Mouse (Mus musculus) embryonic facial prominence, embryonic 12.5 days (tissue): ENCODE measurements around the gene 4930522H14Rik. TPM values are rescaled to one million over a fixed set of nuclear protein-coding genes. Genes with fewer than 3 reads are reported as not detected.

ENCODE experiments used
- ATAC-seq: fragments of 200-750 bp; cut with Nextera tagmentation; 2 replicates; pipeline ENCODE4 v1.8.0; 2017; ENCODE audit not compliant: insufficient number of reproducible peaks, insufficient read depth, low FRiP score, low TSS enrichment
- H3K27ac ChIP-seq: fragments of 300-500 bp; sonication (generic); 2 replicates; pipeline ENCODE4 v1.5.1; 2016; ENCODE audit warnings: mild to moderate bottlenecking
- H3K27me3 ChIP-seq: fragments of 300-500 bp; sonication (generic); 2 replicates; pipeline ENCODE4 v1.6.1; 2016; ENCODE audit warnings: mild to moderate bottlenecking, moderate library complexity
- H3K36me3 ChIP-seq: fragments of 300-500 bp; sonication (generic); 2 replicates; pipeline ENCODE4 v1.6.1; 2016; ENCODE audit warnings: mild to moderate bottlenecking
- H3K4me1 ChIP-seq: fragments of 300-500 bp; sonication (generic); 2 replicates; pipeline ENCODE4 v1.6.1; 2016
- H3K4me2 ChIP-seq: fragments of 300-500 bp; sonication (generic); replicated peaks from 2 replicates; pipeline ENCODE4 v1.6.1; 2016; ENCODE audit warnings: mild to moderate bottlenecking, moderate library complexity
- H3K4me3 ChIP-seq: fragments of 300-500 bp; sonication (generic); 2 replicates; pipeline ENCODE4 v1.5.1; 2016; ENCODE audit warnings: mild to moderate bottlenecking
- H3K9ac ChIP-seq: fragments of 300-500 bp; sonication (generic); 2 replicates; pipeline ENCODE4 v1.6.1; 2016; ENCODE audit warnings: mild to moderate bottlenecking, moderate library complexity
- H3K9me3 ChIP-seq: fragments of 300-500 bp; sonication (generic); 2 replicates; pipeline ENCODE4 v1.6.1; 2016; ENCODE audit warnings: mild to moderate bottlenecking, moderate library complexity
- WGBS: fragments of 180-500 bp; shearing (Covaris S2); methylation state at CpG from one replicate; pipeline ENCODE4 v1.1.7; 2016; 5-methylcytosine and 5-hydroxymethylcytosine counted together
- polyA plus RNA-seq: library from polyadenylated mRNA; unstranded; fragments of >200 nt; fragmentation: Nextera tagmentation; extraction: Ambion mirVana; gene quantifications from 2 replicates; pipeline ENCODE4 v1.2.1, GENCODE M21; 2016

Gene 4930522H14Rik
- polyA plus RNA-seq, 1 experiment from 2014 or later = not detected

GRCm38 (mm10) chr4:109530245-109530816 is 766 bp downstream of the 4930522H14Rik start:
- WGBS = 58% methylated on average over 15 of the region's 15 CpGs
- Histone ChIP-seq H3K4me3 (no peak overlapping the region), H3K4me2 (no peak overlapping the region), H3K4me1 (no peaks in the 10 kb centered on the region), H3K9ac (no peak overlapping the region), H3K36me3 (no peaks in the 10 kb centered on the region), H3K27me3 (no peaks in the 10 kb centered on the region), H3K9me3 (no peaks in the 10 kb centered on the region), H3K27ac (no peak overlapping the region)
- no peak for ATAC-seq

- Histone ChIP-seq H3K4me3 (no peak overlapping the region), H3K4me1 (no peaks in the 10 kb centered on the region)
- ATAC-seq = no peak
Observed at GRCm38 (mm10) chr4:109504885-109505284, 26.2 kb downstream of the 4930522H14Rik start.

GRCm38 (mm10) chr4:109498476-109498875 is 32.6 kb downstream of the 4930522H14Rik start:
- H3K27ac ChIP-seq = no peak overlapping the region
- H3K36me3 ChIP-seq = no peaks in the 10 kb centered on the region
- H3K27me3 ChIP-seq = no peaks in the 10 kb centered on the region
- no peaks in the 10 kb centered on the region for H3K9me3 ChIP-seq
- no peak overlapping the region for H3K9ac ChIP-seq
- H3K4me1 ChIP-seq = no peaks in the 10 kb centered on the region
- no peak overlapping the region for H3K4me3 ChIP-seq
- no peak for ATAC-seq
- WGBS = 44% methylated on average over 11 of the region's 11 CpGs
- H3K4me2 ChIP-seq = no peak overlapping the region

More at GRCm38 (mm10) chr4:109504885-109505284, 26.2 kb downstream of the 4930522H14Rik start:
- WGBS = 6% methylated on average over 5 of the region's 5 CpGs
- Histone ChIP-seq H3K9me3 (no peaks in the 10 kb centered on the region), H3K36me3 (no peaks in the 10 kb centered on the region), H3K4me2 (no peak overlapping the region), H3K27me3 (no peaks in the 10 kb centered on the region), H3K27ac (no peak overlapping the region), H3K9ac (no peak overlapping the region)

- H3K4me3 ChIP-seq = no peak overlapping the region
- no peak overlapping the region for H3K27ac ChIP-seq
- H3K36me3 ChIP-seq = no peaks in the 10 kb centered on the region
- no peak overlapping the region for H3K4me2 ChIP-seq
- no peaks in the 10 kb centered on the region for H3K9me3 ChIP-seq
- H3K4me1 ChIP-seq = no peaks in the 10 kb centered on the region
- no peak for ATAC-seq
- H3K9ac ChIP-seq = no peak overlapping the region
- H3K27me3 ChIP-seq = no peaks in the 10 kb centered on the region
Observed at GRCm38 (mm10) chr4:109493581-109493980, 37.5 kb downstream of the 4930522H14Rik start.

GRCm38 (mm10) chr4:109488812-109489211 is 42.3 kb downstream of the 4930522H14Rik start:
- Histone ChIP-seq H3K4me3 (no peak overlapping the region), H3K27ac (no peak overlapping the region), H3K9me3 (no peaks in the 10 kb centered on the region), H3K36me3 (no peaks in the 10 kb centered on the region), H3K4me2 (no peak overlapping the region), H3K4me1 (peaks cover 4% of the 10 kb centered on the region; the same call in 1 of the 2 replicates), H3K27me3 (no peaks in the 10 kb centered on the region), H3K9ac (no peak overlapping the region)
- ATAC-seq = no peak
- WGBS = 73% methylated on average over 1 of the region's 1 CpGs

- 80% methylated on average over 3 of the region's 3 CpGs for WGBS
- no peak for ATAC-seq
- Histone ChIP-seq H3K4me1 (peaks cover 4% of the 10 kb centered on the region; the same call in 1 of the 2 replicates), H3K4me2 (no peak within 1 kb of the TSS), H3K9me3 (no peaks in the 10 kb centered on the region), H3K27me3 (no peaks in the 10 kb centered on the region), H3K9ac (no peak within 1 kb of the TSS), H3K4me3 (no peak within 1 kb of the TSS), H3K36me3 (no peaks in the 10 kb centered on the region), H3K27ac (no peak within 1 kb of the TSS)
Observed at GRCm38 (mm10) chr4:109484621-109485020, 46.5 kb downstream of the 4930522H14Rik start, which contains the start of gene Rnf11. Gene Rnf11, minus strand, starts transcription at chr4:109484728.

- ATAC-seq = no peak
- no peaks in the 10 kb centered on the region for H3K27me3 ChIP-seq
- no peaks in the 10 kb centered on the region for H3K9me3 ChIP-seq
- WGBS = 78% methylated on average over 1 of the region's 1 CpGs
- H3K36me3 ChIP-seq = no peaks in the 10 kb centered on the region
- no peak overlapping the region for H3K27ac ChIP-seq
- no peak overlapping the region for H3K4me3 ChIP-seq
- H3K4me2 ChIP-seq = no peak overlapping the region
- peaks cover 2% of the 10 kb centered on the region; the same call in 1 of the 2 replicates for H3K4me1 ChIP-seq
- H3K9ac ChIP-seq = no peak overlapping the region
Observed at GRCm38 (mm10) chr4:109482701-109483100, 48.4 kb downstream of the 4930522H14Rik start.

GRCm38 (mm10) chr4:109481424-109481823 is 49.7 kb downstream of the 4930522H14Rik start:
- H3K4me3 ChIP-seq = no peak overlapping the region
- no peaks in the 10 kb centered on the region for H3K9me3 ChIP-seq
- H3K9ac ChIP-seq = no peak overlapping the region
- H3K4me2 ChIP-seq = no peak overlapping the region
- H3K36me3 ChIP-seq = no peaks in the 10 kb centered on the region
- WGBS = 69% methylated on average over 2 of the region's 2 CpGs
- H3K27me3 ChIP-seq = no peaks in the 10 kb centered on the region
- no peak for ATAC-seq
- no peaks in the 10 kb centered on the region for H3K4me1 ChIP-seq
- no peak overlapping the region for H3K27ac ChIP-seq

- no peak overlapping the region for H3K4me2 ChIP-seq
- H3K27me3 ChIP-seq = no peaks in the 10 kb centered on the region
- H3K4me1 ChIP-seq = peaks cover 7% of the 10 kb centered on the region; the same call in 1 of the 2 replicates
- no peak overlapping the region for H3K4me3 ChIP-seq
- no peak overlapping the region for H3K9ac ChIP-seq
- WGBS = 95% methylated on average over 3 of the region's 3 CpGs
- no peaks in the 10 kb centered on the region for H3K9me3 ChIP-seq
- H3K36me3 ChIP-seq = peaks cover 4% of the 10 kb centered on the region
- ATAC-seq = no peak
- no peak overlapping the region for H3K27ac ChIP-seq
Observed at GRCm38 (mm10) chr4:109477454-109477853, 53.6 kb downstream of the 4930522H14Rik start.

- H3K36me3 ChIP-seq = peaks cover 7% of the 10 kb centered on the region
- H3K27ac ChIP-seq = peak overlapping the region; percentile 95
Observed at GRCm38 (mm10) chr4:109476554-109477014, 54.5 kb downstream of the 4930522H14Rik start.

GRCm38 (mm10) chr4:109475577-109476553 is 55.2 kb downstream of the 4930522H14Rik start:
- Histone ChIP-seq H3K9me3 (no peaks in the 10 kb centered on the region), H3K36me3 (peaks cover 7% of the 10 kb centered on the region), H3K27ac (peak overlapping the region; percentile 95), H3K4me1 (peaks cover 7% of the 10 kb centered on the region; the same call in 1 of the 2 replicates), H3K9ac (peak overlapping the region; percentile 97), H3K4me2 (peak overlapping the region; percentile 53), H3K27me3 (no peaks in the 10 kb centered on the region), H3K4me3 (peak overlapping the region; percentile 89)
- WGBS = under 1% methylated on average over 62 of the region's 68 CpGs
- peak; percentile 72 for ATAC-seq

More at GRCm38 (mm10) chr4:109476554-109477014, 54.5 kb downstream of the 4930522H14Rik start:
- Histone ChIP-seq H3K9ac (peak overlapping the region; percentile 97), H3K27me3 (no peaks in the 10 kb centered on the region), H3K4me3 (peak overlapping the region; percentile 89), H3K9me3 (no peaks in the 10 kb centered on the region), H3K4me1 (peaks cover 7% of the 10 kb centered on the region; the same call in 1 of the 2 replicates), H3K4me2 (peak overlapping the region; percentile 53)
- peak; percentile 99 for ATAC-seq
- under 1% methylated on average over 32 of the region's 39 CpGs for WGBS
